Mouse (Mus musculus): ENCODE data around the gene Cacna2d2.

Cacna2d2 gene

DNA sequence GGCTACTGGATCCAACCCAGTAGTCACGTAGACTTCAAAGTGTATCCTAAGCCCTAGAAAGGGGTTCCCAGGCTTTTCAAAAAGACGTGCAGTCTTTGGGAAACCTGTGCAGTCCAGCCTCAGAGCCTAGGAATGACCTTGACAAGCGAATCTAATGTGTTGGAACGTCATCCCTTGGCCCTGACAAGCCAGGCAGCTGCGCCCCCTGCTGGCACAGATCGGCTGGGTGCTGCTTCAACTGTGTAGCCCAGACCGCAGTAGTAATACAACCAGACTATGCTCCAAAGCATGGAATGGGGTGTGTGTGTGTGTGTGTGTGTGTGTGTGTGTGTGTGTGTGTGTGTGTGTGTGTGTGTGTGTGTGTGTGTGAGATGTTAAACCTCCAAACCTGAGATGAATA, 64.1 kb downstream of the Cacna2d2 start:
- Histone ChIP-seq H3K36me3 (ENCODE audit: control insufficient read depth, insufficient read depth, low read length, poor library complexity, severe bottlenecking) (no peaks in the 10 kb centered on the region), H3K27me3 (ENCODE audit: control insufficient read depth, insufficient read depth, low read length, poor library complexity, severe bottlenecking) (no peaks in the 10 kb centered on the region)
- peak; percentile 61 for DNase-seq (ENCODE audit: low read depth, low spot score)

- no peak for DNase-seq (ENCODE audit: low read depth, low spot score)
- no peaks in the 10 kb centered on the region for H3K36me3 ChIP-seq (ENCODE audit: control insufficient read depth, insufficient read depth, low read length, poor library complexity, severe bottlenecking)
- no peaks in the 10 kb centered on the region for H3K27me3 ChIP-seq (ENCODE audit: control insufficient read depth, insufficient read depth, low read length, poor library complexity, severe bottlenecking)
Observed at GRCm38 (mm10) chr9:107464130-107464529, 64.7 kb downstream of the Cacna2d2 start.

GRCm38 (mm10) chr9:107465657-107466056, 66.2 kb downstream of the Cacna2d2 start:
- H3K27me3 ChIP-seq (ENCODE audit: control insufficient read depth, insufficient read depth, low read length, poor library complexity, severe bottlenecking): no peaks in the 10 kb centered on the region
- DNase-seq (ENCODE audit: low read depth, low spot score): no peak
- H3K36me3 ChIP-seq (ENCODE audit: control insufficient read depth, insufficient read depth, low read length, poor library complexity, severe bottlenecking): no peaks in the 10 kb centered on the region

DNA sequence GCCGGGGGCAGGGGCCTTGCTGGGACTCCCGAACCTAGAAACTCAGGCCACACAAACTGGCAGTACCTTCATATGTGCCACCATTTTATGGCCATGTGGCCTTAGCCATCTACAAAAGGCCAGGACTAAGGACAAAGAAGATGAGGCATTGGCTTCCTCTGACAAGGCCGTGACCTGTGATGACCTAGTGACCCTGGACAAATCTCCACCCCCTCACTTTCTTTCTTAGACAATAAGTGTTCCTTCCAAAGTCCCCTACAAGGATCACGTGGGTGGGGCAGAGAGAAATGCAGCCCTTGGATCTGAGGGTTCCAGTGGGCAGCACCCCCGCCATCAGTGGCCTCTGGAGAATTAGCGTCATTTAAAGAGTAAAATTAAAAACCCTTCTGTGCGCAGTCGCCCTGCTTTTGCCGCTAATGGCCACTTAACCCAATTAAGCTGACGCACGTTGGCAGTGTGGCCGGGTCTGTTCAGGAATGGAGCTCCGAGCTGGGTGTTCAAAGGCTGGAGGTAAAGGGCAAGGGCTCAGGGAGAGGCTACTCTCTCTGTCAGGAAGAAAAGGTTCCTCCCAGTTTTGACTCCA, 69.9 kb downstream of the Cacna2d2 start:
- no peaks in the 10 kb centered on the region for H3K27me3 ChIP-seq (ENCODE audit: control insufficient read depth, insufficient read depth, low read length, poor library complexity, severe bottlenecking)
- DNase-seq (ENCODE audit: low read depth, low spot score): no peak
- no peaks in the 10 kb centered on the region for H3K36me3 ChIP-seq (ENCODE audit: control insufficient read depth, insufficient read depth, low read length, poor library complexity, severe bottlenecking)

- DNase-seq (ENCODE audit: low read depth, low spot score): no peak
Observed at GRCm38 (mm10) chr9:107470427-107470826, 71.0 kb downstream of the Cacna2d2 start.

GRCm38 (mm10) chr9:107474016-107474415, 74.6 kb downstream of the Cacna2d2 start:
- DNase-seq (ENCODE audit: low read depth, low spot score): no peak
- no peaks in the 10 kb centered on the region for H3K36me3 ChIP-seq (ENCODE audit: control insufficient read depth, insufficient read depth, low read length, poor library complexity, severe bottlenecking)
- H3K27me3 ChIP-seq (ENCODE audit: control insufficient read depth, insufficient read depth, low read length, poor library complexity, severe bottlenecking): no peaks in the 10 kb centered on the region

More at GRCm38 (mm10) chr9:107470427-107470826, 71.0 kb downstream of the Cacna2d2 start:
- no peaks in the 10 kb centered on the region for H3K36me3 ChIP-seq (ENCODE audit: control insufficient read depth, insufficient read depth, low read length, poor library complexity, severe bottlenecking)
- no peaks in the 10 kb centered on the region for H3K27me3 ChIP-seq (ENCODE audit: control insufficient read depth, insufficient read depth, low read length, poor library complexity, severe bottlenecking)

- H3K36me3 ChIP-seq (ENCODE audit: control insufficient read depth, insufficient read depth, low read length, poor library complexity, severe bottlenecking): no peaks in the 10 kb centered on the region
- H3K27me3 ChIP-seq (ENCODE audit: control insufficient read depth, insufficient read depth, low read length, poor library complexity, severe bottlenecking): no peaks in the 10 kb centered on the region
- no peak for DNase-seq (ENCODE audit: low read depth, low spot score)
Observed at GRCm38 (mm10) chr9:107478979-107479378, 79.6 kb downstream of the Cacna2d2 start.

DNA sequence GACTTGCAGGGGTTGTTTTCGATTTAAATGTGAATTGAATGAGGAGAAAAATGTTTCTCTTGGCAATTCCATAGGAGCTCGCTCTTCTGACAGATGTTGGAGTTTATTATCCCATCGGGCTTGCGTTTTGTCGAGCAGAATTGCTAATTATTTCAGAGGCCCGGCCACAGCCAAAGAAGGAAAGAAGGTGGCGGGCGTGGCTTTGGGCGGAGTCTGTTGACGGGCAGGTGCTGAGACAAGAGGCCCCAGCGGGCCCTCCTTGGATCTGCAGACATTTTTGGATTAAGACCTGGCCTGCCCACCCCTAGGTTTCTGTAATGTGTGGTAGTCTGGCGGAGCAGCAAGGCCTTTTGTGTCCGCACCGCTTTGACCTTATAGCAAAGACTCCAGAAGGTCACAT, 80.2 kb downstream of the Cacna2d2 start:
- Histone ChIP-seq H3K27me3 (ENCODE audit: control insufficient read depth, insufficient read depth, low read length, poor library complexity, severe bottlenecking) (no peaks in the 10 kb centered on the region), H3K36me3 (ENCODE audit: control insufficient read depth, insufficient read depth, low read length, poor library complexity, severe bottlenecking) (no peaks in the 10 kb centered on the region)
- no peak for DNase-seq (ENCODE audit: low read depth, low spot score)

DNA sequence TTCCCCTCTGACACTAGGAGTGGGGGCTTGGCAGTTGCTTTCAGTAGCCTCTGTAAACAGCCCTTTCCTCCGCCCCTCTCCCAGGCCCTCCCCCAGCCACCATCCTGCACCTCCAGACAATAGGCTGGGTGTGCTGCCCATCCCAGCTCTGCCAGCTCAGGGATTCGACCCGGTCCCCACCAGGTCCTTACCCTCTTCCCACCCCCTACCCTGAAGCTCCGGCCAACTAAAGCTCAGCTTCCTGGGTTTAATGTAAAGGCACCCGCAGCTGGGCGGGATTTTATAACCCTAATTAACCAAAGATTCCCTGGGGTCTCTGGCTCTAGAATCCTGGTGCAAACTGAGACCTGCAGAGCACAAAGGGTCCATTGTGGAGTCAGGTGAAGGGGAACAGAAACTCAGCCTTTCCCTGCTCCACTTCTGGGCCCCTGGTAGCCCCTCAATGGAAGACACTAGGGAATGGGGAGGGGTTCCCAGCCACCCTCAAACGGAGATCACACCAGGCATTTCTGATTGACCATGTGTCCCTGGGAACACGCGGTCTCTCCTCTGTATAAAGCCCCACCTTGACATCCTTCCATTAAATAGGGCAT, 81.2 kb downstream of the Cacna2d2 start:
- no peak for DNase-seq (ENCODE audit: low read depth, low spot score)
- H3K36me3 ChIP-seq (ENCODE audit: control insufficient read depth, insufficient read depth, low read length, poor library complexity, severe bottlenecking): no peaks in the 10 kb centered on the region
- no peaks in the 10 kb centered on the region for H3K27me3 ChIP-seq (ENCODE audit: control insufficient read depth, insufficient read depth, low read length, poor library complexity, severe bottlenecking)

DNA sequence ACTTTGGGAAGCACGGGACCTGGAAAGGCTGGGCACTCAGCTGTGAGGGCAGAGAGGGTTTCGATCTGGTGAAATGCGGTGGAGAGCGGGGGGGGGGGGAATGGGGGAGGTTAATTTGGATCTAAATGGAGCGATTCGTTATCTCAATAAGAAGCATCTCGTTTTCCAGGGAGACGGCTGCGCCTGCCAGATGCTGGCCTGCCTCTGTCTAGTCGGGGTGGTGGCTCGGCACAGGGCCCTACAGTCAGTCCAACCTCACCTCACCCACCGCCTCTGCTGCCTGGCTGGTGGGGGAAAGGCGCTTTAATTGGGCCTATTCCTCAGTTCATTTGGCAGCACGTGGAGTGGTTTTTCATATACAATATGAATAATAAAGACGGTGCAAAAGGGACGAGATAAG, 81.9 kb downstream of the Cacna2d2 start:
- Histone ChIP-seq H3K36me3 (ENCODE audit: control insufficient read depth, insufficient read depth, low read length, poor library complexity, severe bottlenecking) (no peaks in the 10 kb centered on the region), H3K27me3 (ENCODE audit: control insufficient read depth, insufficient read depth, low read length, poor library complexity, severe bottlenecking) (no peaks in the 10 kb centered on the region)
- no peak for DNase-seq (ENCODE audit: low read depth, low spot score)

- DNase-seq (ENCODE audit: low read depth, low spot score): no peak
- no peaks in the 10 kb centered on the region for H3K36me3 ChIP-seq (ENCODE audit: control insufficient read depth, insufficient read depth, low read length, poor library complexity, severe bottlenecking)
- no peaks in the 10 kb centered on the region for H3K27me3 ChIP-seq (ENCODE audit: control insufficient read depth, insufficient read depth, low read length, poor library complexity, severe bottlenecking)
Observed at GRCm38 (mm10) chr9:107482004-107482403, 82.6 kb downstream of the Cacna2d2 start.

- DNase-seq (ENCODE audit: low read depth, low spot score): no peak
- H3K36me3 ChIP-seq (ENCODE audit: control insufficient read depth, insufficient read depth, low read length, poor library complexity, severe bottlenecking): no peaks in the 10 kb centered on the region
- H3K27me3 ChIP-seq (ENCODE audit: control insufficient read depth, insufficient read depth, low read length, poor library complexity, severe bottlenecking): no peaks in the 10 kb centered on the region
Observed at GRCm38 (mm10) chr9:107482770-107483169, 83.4 kb downstream of the Cacna2d2 start.

DNA sequence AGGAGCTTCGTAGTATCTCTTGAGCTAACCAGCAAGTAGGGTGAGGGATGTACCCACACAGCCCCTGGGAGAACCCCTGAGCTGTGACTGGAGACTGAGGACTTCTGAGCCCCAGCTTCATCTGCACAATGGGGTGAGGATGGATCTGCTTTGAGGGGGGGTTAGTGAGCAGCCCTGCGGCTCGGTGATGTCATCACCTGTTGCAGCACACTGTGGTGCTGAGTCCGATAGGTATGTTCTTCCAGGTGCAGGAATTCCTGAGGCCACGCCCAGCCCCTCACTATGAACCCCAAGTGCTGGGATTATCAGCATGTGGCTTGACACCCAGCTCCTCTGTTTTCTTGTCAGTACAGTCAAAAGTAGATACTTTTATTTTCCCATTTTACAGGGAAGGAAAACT, 84.3 kb downstream of the Cacna2d2 start:
- DNase-seq (ENCODE audit: low read depth, low spot score): no peak
- Histone ChIP-seq H3K27me3 (ENCODE audit: control insufficient read depth, insufficient read depth, low read length, poor library complexity, severe bottlenecking) (no peaks in the 10 kb centered on the region), H3K36me3 (ENCODE audit: control insufficient read depth, insufficient read depth, low read length, poor library complexity, severe bottlenecking) (no peaks in the 10 kb centered on the region)

- Histone ChIP-seq H3K27me3 (ENCODE audit: control insufficient read depth, insufficient read depth, low read length, poor library complexity, severe bottlenecking) (no peaks in the 10 kb centered on the region), H3K36me3 (ENCODE audit: control insufficient read depth, insufficient read depth, low read length, poor library complexity, severe bottlenecking) (no peaks in the 10 kb centered on the region)
- no peak for DNase-seq (ENCODE audit: low read depth, low spot score)
Observed at GRCm38 (mm10) chr9:107484302-107484701, 84.9 kb downstream of the Cacna2d2 start.

- DNase-seq (ENCODE audit: low read depth, low spot score): no peak
- no peaks in the 10 kb centered on the region for H3K36me3 ChIP-seq (ENCODE audit: control insufficient read depth, insufficient read depth, low read length, poor library complexity, severe bottlenecking)
- no peaks in the 10 kb centered on the region for H3K27me3 ChIP-seq (ENCODE audit: control insufficient read depth, insufficient read depth, low read length, poor library complexity, severe bottlenecking)
Observed at GRCm38 (mm10) chr9:107484766-107485165, 85.4 kb downstream of the Cacna2d2 start.

GRCm38 (mm10) chr9:107486086-107486485, 86.7 kb downstream of the Cacna2d2 start:
- no peak for DNase-seq (ENCODE audit: low read depth, low spot score)
- H3K27me3 ChIP-seq (ENCODE audit: control insufficient read depth, insufficient read depth, low read length, poor library complexity, severe bottlenecking): no peaks in the 10 kb centered on the region
- no peaks in the 10 kb centered on the region for H3K36me3 ChIP-seq (ENCODE audit: control insufficient read depth, insufficient read depth, low read length, poor library complexity, severe bottlenecking)
